Mouse (Mus musculus) gastrocnemius, adult 2 months (tissue): ENCODE data around the gene Vwa5b1. TPM values are rescaled to one million over a fixed set of nuclear protein-coding genes. Genes with fewer than 3 reads are reported as not detected.

Experiments
- DNase-seq: peaks from one replicate; pipeline ENCODE4 v3.0.0; 2022
- H3K27ac ChIP-seq: fragments of 200-600 bp; 2 replicates; pipeline ENCODE4 v1.8.1; 2022; ENCODE audit warnings: mild to moderate bottlenecking
- H3K4me3 ChIP-seq: fragments of 200-600 bp; 2 replicates; pipeline ENCODE4 v1.8.1; 2022; ENCODE audit warnings: mild to moderate bottlenecking, moderate library complexity
- CTCF ChIP-seq: fragments of 200-600 bp; IDR thresholded peaks from 2 replicates; pipeline ENCODE4 v1.8.1; 2022; ENCODE audit warnings: antibody characterized with exemption, mild to moderate bottlenecking, moderate library complexity
- intact Hi-C: fragments of 180-260 bp; cut with DNase I; formaldehyde crosslinking; loops from one replicate; pipeline ENCODE4 v1.15.1; 2025
- total RNA-seq, 2 experiments: library from RNA; stranded (reverse); gene quantifications; 2 replicates each; pipeline ENCODE4 v1.2.3; 2021

Gene Vwa5b1
- total RNA-seq, 2 experiments from 2014 or later = not detected

DNA sequence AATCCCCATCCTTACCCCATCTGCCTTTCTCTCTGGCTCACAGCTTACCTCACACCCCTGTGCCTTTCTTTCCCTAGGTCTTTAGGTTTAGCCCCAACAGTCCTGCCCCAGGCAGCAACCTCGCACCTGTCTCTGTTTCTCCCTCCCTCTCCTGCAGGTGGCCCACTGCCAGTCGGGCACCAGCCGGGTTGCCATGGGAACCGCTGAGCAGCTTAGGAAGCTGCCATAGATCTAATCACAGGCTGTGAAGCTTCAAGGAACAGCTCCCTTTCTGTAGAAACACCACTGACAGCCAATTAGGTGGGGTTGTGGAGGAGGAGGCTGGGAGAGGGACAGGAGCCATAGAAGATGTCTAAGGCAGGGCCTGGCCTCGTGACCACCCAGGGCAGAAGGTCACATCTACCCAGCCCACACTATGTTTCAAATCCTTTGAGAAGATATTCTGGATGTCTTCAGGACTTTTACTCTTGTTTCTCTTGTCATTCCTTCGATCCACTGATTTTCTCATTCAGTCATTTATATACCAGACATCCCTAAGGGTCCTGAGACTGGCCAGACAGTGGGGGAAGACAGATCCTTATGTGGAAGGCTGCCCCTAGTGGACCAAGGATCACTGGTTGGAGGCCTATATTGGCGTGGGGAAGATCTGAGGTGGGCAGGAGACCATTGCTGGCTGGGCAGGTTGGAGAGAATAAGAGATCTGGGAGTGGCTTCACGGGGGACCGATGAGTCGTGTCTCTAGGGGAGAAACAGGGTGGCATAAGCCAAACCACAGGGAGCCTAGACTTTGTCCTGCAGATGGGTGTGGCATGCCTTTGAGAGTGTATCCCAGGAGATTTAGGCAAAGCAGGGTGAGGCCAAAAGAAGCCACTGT is 98.2 kb downstream of the Vwa5b1 start:
- DNase-seq = no peak
- TF ChIP-seq CTCF = no peak
- Histone ChIP-seq H3K4me3 (no peak overlapping the region), H3K27ac (no peak overlapping the region)
- intact Hi-C loops = no loop called here

GRCm38 (mm10) chr4:138535610-138536009 is 100.1 kb downstream of the Vwa5b1 start:
- no peak for DNase-seq
- no peak for TF ChIP-seq CTCF
- no peak overlapping the region for H3K4me3 ChIP-seq
- intact Hi-C loops = no loop called here
- H3K27ac ChIP-seq = no peak overlapping the region

- Histone ChIP-seq H3K27ac (no peak overlapping the region), H3K4me3 (no peak overlapping the region)
- intact Hi-C loops = no loop called here
- DNase-seq = no peak
- no peak for TF ChIP-seq CTCF
Measured at GRCm38 (mm10) chr4:138533877-138534276, 101.8 kb downstream of the Vwa5b1 start.

DNA sequence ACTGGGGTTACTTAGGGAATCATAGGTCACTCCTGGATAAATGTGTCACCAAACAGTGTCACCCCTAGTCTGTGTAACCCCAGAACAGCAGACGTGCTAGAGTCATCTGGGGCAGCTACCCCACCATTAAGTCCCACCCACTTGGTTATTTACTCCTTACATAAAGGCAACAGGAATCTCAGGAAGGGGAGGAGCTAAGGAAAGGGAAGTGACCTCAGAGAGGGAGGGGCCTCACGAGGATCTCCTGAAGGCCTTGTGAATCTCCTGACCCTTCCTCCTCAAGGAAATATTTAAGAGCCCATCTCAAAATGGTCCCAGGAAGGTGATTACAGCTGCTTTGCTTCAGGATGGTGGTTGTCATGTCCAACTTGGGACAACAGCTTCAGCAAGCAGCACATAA is 103.9 kb downstream of the Vwa5b1 start:
- no peak for DNase-seq
- no peak overlapping the region for H3K27ac ChIP-seq
- intact Hi-C loops = no loop called here

DNA sequence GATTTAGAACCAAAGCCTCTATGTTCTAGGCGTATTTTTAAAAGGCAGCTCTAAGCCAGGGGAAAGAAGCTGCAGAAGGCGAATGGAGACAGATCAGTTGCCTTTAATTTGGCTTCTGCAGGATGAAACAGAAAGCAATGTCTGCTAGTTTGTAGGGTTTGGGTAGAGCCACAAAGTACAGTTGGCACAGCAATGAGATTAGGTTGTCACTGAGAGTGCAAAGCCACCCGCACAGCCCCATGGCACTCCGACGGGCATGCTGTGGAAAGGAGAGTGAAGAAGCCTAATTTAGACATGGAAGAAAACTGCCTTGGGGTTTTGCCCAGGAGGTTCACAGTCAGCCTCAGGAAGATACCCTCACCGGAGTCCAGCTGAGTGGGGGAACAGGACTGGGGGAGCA is 105.7 kb downstream of the Vwa5b1 start:
- intact Hi-C loops = no loop called here
- no peak overlapping the region for H3K27ac ChIP-seq
- H3K4me3 ChIP-seq = no peak overlapping the region
- TF ChIP-seq CTCF = no peak
- DNase-seq = no peak

More for the DNA sequence above, 103.9 kb downstream of the Vwa5b1 start:
- TF ChIP-seq CTCF = no peak
- no peak overlapping the region for H3K4me3 ChIP-seq

DNA sequence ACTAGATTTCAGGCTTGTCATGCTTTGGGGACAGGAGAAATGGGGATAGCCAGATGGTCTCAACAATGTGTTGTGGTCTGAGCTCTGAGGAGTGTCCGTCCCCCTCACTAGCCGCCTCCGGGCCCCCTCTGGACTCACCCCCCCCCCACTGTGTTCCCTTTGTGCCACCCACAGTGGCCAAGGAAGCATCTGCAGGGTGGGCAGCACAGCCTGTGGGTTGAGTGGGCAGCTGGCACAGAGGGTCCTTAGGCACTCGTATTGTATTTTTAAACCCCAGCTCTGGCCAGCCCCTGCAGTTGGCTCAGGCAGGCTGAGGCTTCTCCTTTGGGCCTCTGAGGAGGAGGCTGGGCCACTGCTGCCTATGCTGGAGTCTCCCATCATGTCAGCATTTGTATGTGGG is 110.0 kb downstream of the Vwa5b1 start:
- no peak for TF ChIP-seq CTCF
- intact Hi-C loops = no loop called here
- Histone ChIP-seq H3K27ac (no peak overlapping the region), H3K4me3 (no peak overlapping the region)
- no peak for DNase-seq

DNA sequence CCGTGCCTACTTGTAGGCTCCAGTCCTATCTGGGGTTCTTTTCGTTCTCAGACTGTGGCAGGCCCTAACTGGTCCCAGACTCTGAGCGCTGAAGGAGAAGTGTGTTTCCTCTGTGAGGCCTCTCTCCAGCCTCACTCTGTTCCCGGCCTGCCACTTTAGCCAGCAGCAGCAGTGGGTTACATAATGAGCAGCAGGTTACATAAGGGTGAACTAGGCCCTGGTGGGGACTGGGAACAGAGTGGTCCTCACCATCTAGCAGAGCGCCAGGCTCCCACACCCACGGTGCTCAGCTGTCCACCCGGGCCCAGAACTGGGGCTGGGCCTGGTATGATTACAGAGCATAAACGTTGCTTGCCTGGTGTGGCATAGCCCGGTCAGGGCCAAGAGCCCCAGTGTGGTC is 110.9 kb downstream of the Vwa5b1 start:
- intact Hi-C loops = no loop called here
- Histone ChIP-seq H3K27ac (no peak overlapping the region), H3K4me3 (no peak overlapping the region)
- TF ChIP-seq CTCF = no peak
- DNase-seq = no peak

- Histone ChIP-seq H3K4me3 (no peak overlapping the region), H3K27ac (no peak overlapping the region)
- no peak for DNase-seq
- no peak for TF ChIP-seq CTCF
- intact Hi-C loops = no loop called here
Measured at GRCm38 (mm10) chr4:138523775-138524174, 111.9 kb downstream of the Vwa5b1 start.

GRCm38 (mm10) chr4:138522296-138522695 is 113.4 kb downstream of the Vwa5b1 start:
- peak overlapping the region; percentile 48 for H3K27ac ChIP-seq
- TF ChIP-seq CTCF = no peak
- intact Hi-C loops = no loop called here

GRCm38 (mm10) chr4:138517153-138517789 is 118.4 kb downstream of the Vwa5b1 start:
- DNase-seq = no peak
- no peak overlapping the region for H3K4me3 ChIP-seq
- no peak for TF ChIP-seq CTCF
- intact Hi-C loops = no loop called here
- H3K27ac ChIP-seq = no peak overlapping the region

More at GRCm38 (mm10) chr4:138522296-138522695, 113.4 kb downstream of the Vwa5b1 start:
- peak; percentile 63 for DNase-seq
- no peak overlapping the region for H3K4me3 ChIP-seq

GRCm38 (mm10) chr4:138516448-138516847 is 119.2 kb downstream of the Vwa5b1 start:
- intact Hi-C loops = no loop called here
- no peak for DNase-seq
- Histone ChIP-seq H3K4me3 (no peak overlapping the region), H3K27ac (no peak overlapping the region)
- TF ChIP-seq CTCF = no peak

Other genes starting within 250 kb of the Vwa5b1 start
- gene Fam43b, start 239.4 kb downstream of the Vwa5b1 start, total RNA-seq = not detected
- 10 to 100 TPM; 37.5 to 45.5 TPM for gene Mul1, start 201.2 kb downstream of the Vwa5b1 start, total RNA-seq
- gene Camk2n1, start 181.6 kb downstream of the Vwa5b1 start, total RNA-seq = 1 to 10 TPM; 5.8 to 7.0 TPM
- not detected for gene Pla2g2c, start 88.9 kb upstream of the Vwa5b1 start, total RNA-seq
- under 1 TPM in 1 of 2 experiments, not detected in 1; 0.20 TPM for gene Ubxn10, start 101.3 kb upstream of the Vwa5b1 start, total RNA-seq
- not detected for gene Pla2g2f, start 121.7 kb upstream of the Vwa5b1 start, total RNA-seq
- under 1 TPM in 1 of 2 experiments, not detected in 1; 0.28 TPM for gene Pla2g2d, start 139.9 kb upstream of the Vwa5b1 start, total RNA-seq
- 1 to 10 TPM in 1 of 2 experiments, under 1 TPM in 1; 0.92 to 2.1 TPM for gene Pla2g5, start 227.6 kb upstream of the Vwa5b1 start, total RNA-seq
- gene Gm13030, start 238.1 kb upstream of the Vwa5b1 start, total RNA-seq = not detected
- gene Pla2g2e, start 242.1 kb upstream of the Vwa5b1 start, total RNA-seq = not detected